Mouse (Mus musculus): ENCODE data around the gene Pygo2. TPM values are rescaled to one million over a fixed set of nuclear protein-coding genes. Genes with fewer than 3 reads are reported as not detected.

Gene Pygo2
- polyA plus RNA-seq, 1 experiment = 38.0 TPM

DNA sequence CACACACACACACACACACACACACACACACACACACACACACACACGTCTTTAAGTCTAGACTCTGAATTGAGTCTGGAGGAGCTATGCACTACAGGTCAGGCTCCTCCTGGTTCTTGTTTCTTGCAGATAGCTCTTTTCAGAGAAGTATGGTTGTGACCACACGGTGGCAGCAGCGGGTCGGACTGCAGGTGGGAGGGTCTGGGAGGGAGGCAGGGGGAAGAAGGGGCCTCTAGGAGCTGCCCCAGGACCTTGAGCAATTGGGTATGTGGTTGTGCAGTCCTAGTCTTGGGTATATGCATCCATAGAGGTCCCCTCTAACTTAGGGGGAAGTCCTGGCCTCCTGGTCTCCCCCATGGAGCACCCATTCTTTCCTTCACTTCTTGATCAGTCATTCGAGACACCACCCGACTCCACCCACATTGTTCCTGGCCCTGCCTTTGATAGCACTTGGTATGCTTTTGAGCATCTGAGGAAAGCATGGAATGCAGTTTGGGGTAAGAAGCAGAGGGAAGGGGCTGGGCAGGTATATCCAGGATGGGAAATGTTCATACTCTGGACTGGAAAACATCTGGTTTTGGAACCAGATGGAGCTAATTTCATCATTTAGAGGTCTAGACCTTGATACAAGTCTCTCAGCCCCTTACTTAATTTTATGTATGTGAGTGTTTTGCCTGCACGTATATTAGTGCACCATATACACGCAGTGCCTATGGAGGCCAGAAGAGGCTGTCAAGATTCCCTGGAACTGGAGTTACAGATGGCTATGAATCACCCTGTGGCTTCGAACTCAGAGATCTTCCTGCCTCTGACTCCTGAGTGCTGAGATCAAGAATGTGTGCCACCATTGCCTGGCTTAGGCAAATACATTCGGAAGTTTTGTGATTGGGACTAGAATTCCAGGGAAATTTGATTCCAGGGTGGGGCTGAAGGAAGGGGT is 27.0 kb downstream of the Pygo2 start:
- DNase-seq (ENCODE audit: low spot score) = peak; percentile 50

DNA sequence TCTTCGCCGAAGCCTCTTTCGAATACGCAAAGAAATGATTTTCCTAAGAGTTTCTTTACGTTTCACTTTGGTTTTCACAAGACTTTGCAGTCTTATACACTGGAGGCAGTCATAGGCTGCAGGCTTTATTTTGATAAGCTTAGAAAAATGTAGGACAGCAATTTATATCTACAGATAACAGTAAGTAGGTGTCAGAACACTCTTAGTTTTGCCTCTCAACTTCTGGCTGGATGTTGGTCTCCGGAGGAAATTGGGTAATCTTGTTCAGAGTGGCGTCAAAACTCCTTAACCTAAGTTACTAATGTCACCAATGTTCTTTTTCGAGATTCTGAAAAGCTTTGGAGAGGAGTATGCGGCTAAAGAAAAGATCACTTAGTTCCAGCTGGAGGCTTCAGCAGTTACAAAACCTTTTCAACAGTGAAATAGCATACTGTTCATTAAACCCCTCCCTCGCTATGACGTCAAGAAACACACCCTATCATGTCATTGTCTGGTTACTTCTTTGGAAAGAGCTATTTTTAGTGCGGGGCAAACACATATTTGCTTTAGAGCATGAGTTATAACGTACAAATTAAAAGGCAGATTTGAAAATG is 28.5 kb downstream of the Pygo2 start:
- no peak for DNase-seq (ENCODE audit: low spot score)

DNA sequence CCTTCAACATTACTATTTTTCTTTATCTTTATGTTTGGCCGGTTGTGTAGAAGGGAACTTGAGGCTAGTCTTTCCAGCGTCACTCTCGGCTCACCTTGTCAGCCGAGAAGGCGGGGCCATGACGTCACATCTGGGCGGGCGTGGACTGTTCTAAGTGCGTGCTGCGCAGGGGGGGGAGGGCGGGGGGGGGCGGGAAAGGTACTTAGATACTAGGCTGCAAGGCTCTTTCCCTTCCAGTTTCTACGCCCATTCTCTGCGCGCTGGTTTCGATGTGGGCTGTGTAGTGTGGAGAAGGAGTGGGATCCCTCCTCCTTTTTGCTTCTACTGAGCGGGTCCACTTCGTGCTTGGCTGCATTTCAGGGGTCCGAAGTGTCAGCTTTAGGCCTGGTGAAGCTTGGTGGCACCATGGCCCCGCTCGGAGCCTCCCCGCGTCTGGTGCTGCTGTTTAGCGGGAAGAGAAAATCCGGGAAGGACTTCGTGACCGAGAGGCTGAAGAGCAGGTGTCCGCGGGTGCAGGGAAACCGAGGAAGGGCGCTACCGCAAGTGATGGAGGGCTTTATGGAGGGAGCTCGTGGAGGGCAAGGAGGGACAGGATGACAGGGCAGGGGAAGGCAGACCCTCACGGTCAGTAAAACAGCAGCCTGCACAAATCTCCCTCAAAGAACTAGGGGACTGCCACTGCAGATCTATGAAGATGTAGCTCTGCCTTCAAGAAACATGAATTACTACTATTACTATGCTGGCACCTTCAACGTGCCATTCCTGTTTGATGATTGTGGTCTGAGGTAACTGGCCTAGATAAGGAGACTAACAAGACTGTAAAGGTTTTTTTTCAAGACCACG is 29.2 kb downstream of the Pygo2 start:
- DNase-seq (ENCODE audit: low spot score) = peak; percentile 61

DNA sequence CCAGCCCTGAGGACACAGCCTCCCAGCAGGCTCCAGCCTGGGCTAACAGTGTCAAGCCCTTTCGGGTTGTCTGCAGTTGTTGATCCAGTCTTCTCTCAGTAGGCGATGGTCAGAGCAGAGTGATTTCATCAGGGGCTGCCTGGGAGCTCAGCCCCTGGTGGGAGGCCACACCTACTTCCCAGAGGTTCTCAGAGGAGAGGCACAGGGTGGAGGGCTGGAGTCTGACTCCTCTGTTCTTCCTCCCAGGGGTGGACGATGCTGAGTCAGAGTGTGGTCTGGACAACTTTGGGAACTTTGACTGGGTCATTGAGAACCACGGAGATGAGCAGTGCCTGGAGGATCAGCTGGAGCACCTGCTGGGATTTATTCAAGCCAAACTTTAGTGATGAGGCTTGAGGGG is 38.3 kb downstream of the Pygo2 start:
- no peak for DNase-seq (ENCODE audit: low spot score)

DNA sequence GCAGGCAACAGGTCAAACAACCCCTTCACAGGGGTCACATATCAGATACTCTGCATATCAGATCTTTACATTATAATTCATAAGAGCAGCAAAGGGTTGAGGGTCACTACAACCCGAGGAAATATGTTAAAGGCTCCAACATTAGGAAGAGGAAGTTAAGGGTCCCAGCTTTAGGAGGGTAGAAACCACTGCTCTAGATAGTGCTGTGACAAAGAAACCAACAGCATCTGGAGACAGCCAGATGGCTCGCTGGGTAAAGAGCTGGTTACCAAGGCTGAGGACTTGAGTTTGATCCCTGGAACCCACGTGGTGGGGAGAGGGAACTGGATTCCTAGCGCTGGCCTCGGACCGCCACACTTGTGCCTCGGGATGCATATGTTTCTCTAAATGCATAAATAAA is 42.3 kb downstream of the Pygo2 start:
- DNase-seq (ENCODE audit: low spot score) = no peak

DNA sequence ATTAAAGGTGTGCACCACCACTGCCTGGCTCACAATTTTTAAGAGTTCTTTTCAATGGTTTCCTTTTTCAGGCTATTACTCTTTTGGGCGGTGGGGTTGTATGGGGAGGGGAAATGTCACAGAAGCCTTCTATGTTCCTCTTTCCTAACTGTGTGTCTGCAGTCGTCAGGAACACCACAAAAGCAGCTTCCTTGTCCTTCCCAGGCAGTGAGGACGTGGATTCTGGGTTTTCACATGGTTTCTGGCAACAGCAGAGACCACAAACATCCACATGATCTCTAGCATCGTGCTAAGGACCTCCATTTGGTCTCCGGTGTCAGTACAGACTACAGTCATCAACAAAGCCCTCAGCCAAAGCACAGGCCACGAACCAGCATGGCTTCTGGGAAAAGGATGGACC is 43.8 kb downstream of the Pygo2 start:
- DNase-seq (ENCODE audit: low spot score) = no peak

DNA sequence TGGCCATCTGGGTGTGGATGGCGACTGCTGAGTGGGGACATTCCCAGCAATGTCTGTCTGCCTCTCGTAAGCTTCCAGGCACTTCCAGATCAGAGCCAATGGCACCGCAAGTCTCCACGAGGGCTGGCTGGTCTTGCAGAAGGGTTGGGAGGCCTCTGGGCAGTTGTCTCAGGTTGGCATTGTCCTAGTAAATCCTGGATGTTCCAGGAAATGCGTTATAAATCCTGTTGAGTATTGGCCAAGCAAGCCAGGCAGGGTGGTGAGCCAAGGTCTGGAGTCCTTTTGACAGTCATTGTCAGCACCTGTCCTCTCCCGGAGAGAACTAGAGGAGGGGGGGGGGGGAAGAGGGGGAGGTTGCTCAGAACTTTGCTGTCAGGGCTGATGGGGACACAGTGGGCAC is 49.0 kb downstream of the Pygo2 start:
- DNase-seq (ENCODE audit: low spot score) = no peak

DNA sequence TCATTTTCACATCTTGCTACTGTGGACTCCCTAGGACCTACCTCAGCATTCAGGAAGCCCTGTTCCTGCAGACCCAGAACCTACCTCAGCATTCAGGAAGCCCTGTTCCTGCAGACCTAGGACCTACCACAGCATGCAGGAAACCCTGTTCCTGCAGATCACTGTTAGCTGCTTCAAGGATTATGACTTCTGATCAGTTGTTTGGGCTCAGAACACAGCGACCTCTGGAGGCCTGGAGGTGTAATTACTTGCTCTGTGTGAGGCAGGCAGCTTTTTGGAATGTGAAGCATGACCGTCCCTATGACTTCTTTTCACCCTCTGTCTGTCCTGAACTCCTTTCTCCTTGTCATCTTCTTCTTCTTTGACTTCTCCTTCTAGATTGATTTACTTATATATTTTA is 51.5 kb downstream of the Pygo2 start:
- DNase-seq (ENCODE audit: low spot score) = no peak

DNA sequence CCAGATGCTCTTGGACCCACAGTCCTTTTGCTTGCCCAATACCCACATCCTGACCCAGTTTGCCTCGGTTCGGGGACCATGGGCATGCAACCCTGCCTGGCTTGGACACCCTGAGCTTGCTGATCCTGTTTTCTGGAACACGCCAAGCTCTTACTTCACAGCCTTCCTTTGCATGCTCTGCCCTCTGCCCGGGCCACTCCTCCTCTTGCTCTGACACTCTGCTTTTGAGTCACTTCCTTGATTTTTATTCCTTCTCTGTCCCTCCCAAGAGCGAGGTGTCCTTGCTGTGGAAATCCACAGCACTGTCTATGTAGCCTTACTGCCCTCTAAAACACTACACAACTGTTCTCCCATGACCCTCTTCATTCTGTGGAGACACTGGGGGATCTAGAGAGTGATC is 52.2 kb downstream of the Pygo2 start:
- no peak for DNase-seq (ENCODE audit: low spot score)

Other genes starting within 250 kb of the Pygo2 start
- 32.9 and 42.3 TPM in 2 replicates for gene Fam189b, start 247.1 kb upstream of the Pygo2 start, polyA plus RNA-seq (2012; rRNA removed)
- gene Gba, start 227.3 kb upstream of the Pygo2 start, polyA plus RNA-seq (2012; rRNA removed) = 58.7 and 60.8 TPM in 2 replicates
- 59.3 and 69.8 TPM in 2 replicates for gene Thbs3, start 215.0 kb upstream of the Pygo2 start, polyA plus RNA-seq (2012; rRNA removed)
- gene Mtx1, start 203.1 kb upstream of the Pygo2 start, polyA plus RNA-seq (2012; rRNA removed) = 112 and 131 TPM in 2 replicates
- gene Muc1, start 201.2 kb upstream of the Pygo2 start, polyA plus RNA-seq (2012; rRNA removed) = 0.94 and 1.2 TPM in 2 replicates
- gene Krtcap2, start 184.2 kb upstream of the Pygo2 start, polyA plus RNA-seq (2012; rRNA removed) = 67.7 and 77.1 TPM in 2 replicates
- 4.1 and 6.0 TPM in 2 replicates for gene Trim46, start 183.9 kb upstream of the Pygo2 start, polyA plus RNA-seq (2012; rRNA removed)
- 200 and 251 TPM in 2 replicates for gene Dpm3, start 170.9 kb upstream of the Pygo2 start, polyA plus RNA-seq (2012; rRNA removed)
- gene Slc50a1, start 159.6 kb upstream of the Pygo2 start, polyA plus RNA-seq (2012; rRNA removed) = 128 and 156 TPM in 2 replicates
- gene Efna1, start 149.1 kb upstream of the Pygo2 start, polyA plus RNA-seq (2012; rRNA removed) = 41.8 and 43.5 TPM in 2 replicates
- 0.36 and 0.55 TPM in 2 replicates for gene Efna3, start 107.2 kb upstream of the Pygo2 start, polyA plus RNA-seq (2012; rRNA removed)
- 3.4 and 3.7 TPM in 2 replicates for gene Efna4, start 92.2 kb upstream of the Pygo2 start, polyA plus RNA-seq (2012; rRNA removed)
- 96.1 and 101 TPM in 2 replicates for gene Adam15, start 80.2 kb upstream of the Pygo2 start, polyA plus RNA-seq (2012; rRNA removed)
- gene Dcst2, start 68.2 kb upstream of the Pygo2 start, polyA plus RNA-seq (2012; rRNA removed) = 0.24 and 0.41 TPM in 2 replicates
- gene Dcst1, start 65.0 kb upstream of the Pygo2 start, polyA plus RNA-seq (2012; rRNA removed) = 0.07 and 0.33 TPM in 2 replicates
- 36.4 and 39.5 TPM in 2 replicates for gene Zbtb7b, start 35.4 kb upstream of the Pygo2 start, polyA plus RNA-seq (2012; rRNA removed)
- gene Lenep, start 27.4 kb upstream of the Pygo2 start, polyA plus RNA-seq (2012; rRNA removed) = 1.2 and 1.5 TPM in 2 replicates
- gene Flad1, start 18.3 kb upstream of the Pygo2 start, polyA plus RNA-seq (2012; rRNA removed) = 30.8 and 34.6 TPM in 2 replicates
- 21.7 and 29.6 TPM in 2 replicates for gene Cks1b, start 11.8 kb upstream of the Pygo2 start, polyA plus RNA-seq (2012; rRNA removed)
- gene Shc1, start 11.8 kb upstream of the Pygo2 start, polyA plus RNA-seq (2012; rRNA removed) = 85.7 and 87.7 TPM in 2 replicates
- gene Pbxip1, start 6.5 kb downstream of the Pygo2 start, polyA plus RNA-seq (2012; rRNA removed) = 167 and 208 TPM in 2 replicates
- 21.5 and 23.3 TPM in 2 replicates for gene Pmvk, start 24.3 kb downstream of the Pygo2 start, polyA plus RNA-seq (2012; rRNA removed)
- 10.6 and 16.4 TPM in 2 replicates for gene Kcnn3, start 90.0 kb downstream of the Pygo2 start, polyA plus RNA-seq (2012; rRNA removed)